Mouse (Mus musculus): Measurements from ENCODE around the gene Tfam. TPM values are rescaled to one million over a fixed set of nuclear protein-coding genes. Genes with fewer than 3 reads are reported as not detected.

Tfam gene
- 98.4 TPM for polyA plus RNA-seq (2017; shearing (Covaris generic))

DNA sequence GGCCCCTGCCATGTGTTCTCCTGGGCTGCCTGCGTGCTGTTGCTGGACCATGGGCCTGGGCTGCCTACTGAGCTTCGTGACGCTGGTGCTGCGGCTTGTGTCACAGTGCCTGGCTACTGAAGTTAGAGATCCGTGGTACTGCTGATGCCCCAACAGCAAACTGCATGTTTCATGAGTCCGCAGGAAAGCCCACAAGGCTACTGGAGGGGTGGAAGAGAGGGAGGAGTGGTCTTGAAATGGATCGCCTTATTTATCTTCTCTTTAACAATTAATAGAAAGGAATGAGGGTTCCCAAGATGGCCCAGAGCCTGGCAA is at the start of gene Tfam:
Gene Tfam, minus strand, starts transcription at position 41 of the 315 bp plus-strand sequence.

DNA sequence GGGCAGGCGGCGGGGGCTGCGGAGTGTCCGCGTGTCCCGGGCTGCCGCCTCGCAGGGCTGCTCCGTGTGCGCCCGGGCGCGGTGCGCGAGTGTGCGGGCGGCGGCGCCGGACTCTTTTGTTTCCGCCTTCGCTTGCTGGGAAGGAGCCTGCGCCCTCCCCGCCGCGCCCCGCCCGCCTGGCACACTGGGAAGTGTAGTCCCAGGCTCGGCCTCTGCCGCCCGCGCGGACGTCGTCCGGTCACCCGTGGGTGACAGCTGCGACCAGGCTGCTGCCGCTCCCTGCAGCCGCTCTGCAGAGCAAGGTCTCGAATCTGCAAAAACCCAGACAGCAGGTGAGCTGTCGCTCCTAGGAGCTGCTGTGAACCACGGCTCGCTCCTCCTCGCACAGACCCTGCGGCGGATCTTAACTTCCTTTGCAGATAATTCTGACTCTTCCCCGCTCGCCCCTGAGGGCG is 47.1 kb upstream of the Tfam start, which contains the start of gene Ube2d1:
Gene Ube2d1, minus strand, starts transcription at position 137 of the 455 bp plus-strand sequence.

Other genes starting within 250 kb of the Tfam start
- gene Bicc1, start 78.6 kb downstream of the Tfam start, polyA plus RNA-seq (2017; shearing (Covaris generic)), result 0.17 TPM
- gene Ube2d1, start 47.0 kb upstream of the Tfam start, polyA plus RNA-seq (2017; shearing (Covaris generic)), result 50.3 TPM
- 18.1 TPM for gene Cisd1, start 106.7 kb upstream of the Tfam start, polyA plus RNA-seq (2017; shearing (Covaris generic))
- 64.1 TPM for gene Ipmk, start 109.5 kb upstream of the Tfam start, polyA plus RNA-seq (2017; shearing (Covaris generic))